Mouse (Mus musculus): Measurements from ENCODE around the gene Ppp6r1. TPM values are rescaled to one million over a fixed set of nuclear protein-coding genes. Genes with fewer than 3 reads are reported as not detected.

The Ppp6r1 gene
- total RNA-seq (2021) = 100 to 1,000 TPM; 134 to 136 TPM

- DNase-seq = peak; percentile 97 to 98
These were observed at the start of gene Ppp6r1 for GRCm38 (mm10) chr7:4658912-4659551. Gene Ppp6r1, minus strand, starts transcription at chr7:4659019.

GRCm38 (mm10) chr7:4705098-4705497 is 46.3 kb upstream of the Ppp6r1 start:
- DNase-seq = no peak

- DNase-seq = no peak
These were observed 44.4 kb upstream of the Ppp6r1 start for GRCm38 (mm10) chr7:4703195-4703594.

GRCm38 (mm10) chr7:4702334-4702733 is 43.5 kb upstream of the Ppp6r1 start:
- no peak for DNase-seq

- no peak for DNase-seq
These were observed 34.2 kb upstream of the Ppp6r1 start for GRCm38 (mm10) chr7:4693004-4693403.

- DNase-seq = peak in 1 of 2 experiments; percentile 43
These were observed 32.3 kb upstream of the Ppp6r1 start for GRCm38 (mm10) chr7:4690951-4691653.

GRCm38 (mm10) chr7:4690387-4690786 is 31.6 kb upstream of the Ppp6r1 start, which contains the start of gene Brsk1:
Gene Brsk1, plus strand, starts transcription at chr7:4690604.
- peak; percentile 80 to 81 for DNase-seq

GRCm38 (mm10) chr7:4684632-4685417 is 26.0 kb upstream of the Ppp6r1 start, which contains the start of gene Hspbp1:
Gene Hspbp1, minus strand, starts transcription at chr7:4685068.
- DNase-seq = peak; percentile 91 to 92

GRCm38 (mm10) chr7:4684203-4684602 is 25.4 kb upstream of the Ppp6r1 start:
- no peak for DNase-seq

GRCm38 (mm10) chr7:4683307-4683706 is 24.5 kb upstream of the Ppp6r1 start:
- DNase-seq = no peak

GRCm38 (mm10) chr7:4675200-4675599 is 16.4 kb upstream of the Ppp6r1 start:
- no peak for DNase-seq

GRCm38 (mm10) chr7:4674114-4674731 is 15.4 kb upstream of the Ppp6r1 start:
- DNase-seq = no peak

GRCm38 (mm10) chr7:4671956-4672355 is 13.1 kb upstream of the Ppp6r1 start:
- DNase-seq = no peak

GRCm38 (mm10) chr7:4670655-4671255 is 11.9 kb upstream of the Ppp6r1 start:
- no peak for DNase-seq

GRCm38 (mm10) chr7:4669156-4669555 is 10.3 kb upstream of the Ppp6r1 start:
- DNase-seq = no peak

- DNase-seq = no peak
These were observed 9.7 kb upstream of the Ppp6r1 start for GRCm38 (mm10) chr7:4668506-4668905.

- DNase-seq = no peak
These were observed 8.1 kb upstream of the Ppp6r1 start for GRCm38 (mm10) chr7:4666871-4667270.

- no peak for DNase-seq
These were observed 4.9 kb upstream of the Ppp6r1 start for GRCm38 (mm10) chr7:4663742-4664141.

- DNase-seq = no peak
These were observed 4.4 kb upstream of the Ppp6r1 start for GRCm38 (mm10) chr7:4663179-4663578.

GRCm38 (mm10) chr7:4659911-4660443 is 1.2 kb upstream of the Ppp6r1 start:
- no peak for DNase-seq

GRCm38 (mm10) chr7:4658128-4658907 is 501 bp downstream of the Ppp6r1 start:
- DNase-seq = no peak
